Mouse (Mus musculus) inflammation-experienced regulatory T-cells, adult 16 weeks (primary cell): ENCODE data around the gene 4930455H04Rik. TPM values are rescaled to one million over a fixed set of nuclear protein-coding genes. Genes with fewer than 3 reads are reported as not detected.

Experiments used
- polyA plus RNA-seq: library from polyadenylated mRNA; unstranded; fragments of 100-300 nt; shearing (Covaris generic); gene quantifications from one replicate; pipeline ENCODE4 v1.2.1, GENCODE M21; 2017

Gene 4930455H04Rik
- not detected for polyA plus RNA-seq

DNA sequence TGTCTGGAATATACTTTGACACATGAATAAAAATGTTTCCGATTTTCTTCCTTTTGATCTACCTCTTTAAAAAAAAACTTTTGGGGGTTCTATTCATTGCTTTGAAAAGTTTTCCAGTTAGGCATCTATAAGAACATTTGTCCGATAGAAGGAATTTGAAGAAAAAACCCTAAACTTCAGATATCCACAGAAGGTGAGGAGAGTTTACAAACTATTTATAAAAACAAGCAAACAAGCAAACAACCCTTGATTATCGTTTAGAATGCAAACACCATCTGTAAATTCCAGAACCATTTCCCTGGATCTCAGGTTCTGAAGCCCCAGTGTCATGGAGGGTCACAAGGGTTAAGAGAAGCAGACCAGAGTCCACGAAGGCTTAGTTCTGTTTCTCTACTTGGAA is at the start of gene 4930455H04Rik:
TSS of gene 4930455H04Rik (plus strand) at position 301 of the 400 bp plus-strand sequence.

DNA sequence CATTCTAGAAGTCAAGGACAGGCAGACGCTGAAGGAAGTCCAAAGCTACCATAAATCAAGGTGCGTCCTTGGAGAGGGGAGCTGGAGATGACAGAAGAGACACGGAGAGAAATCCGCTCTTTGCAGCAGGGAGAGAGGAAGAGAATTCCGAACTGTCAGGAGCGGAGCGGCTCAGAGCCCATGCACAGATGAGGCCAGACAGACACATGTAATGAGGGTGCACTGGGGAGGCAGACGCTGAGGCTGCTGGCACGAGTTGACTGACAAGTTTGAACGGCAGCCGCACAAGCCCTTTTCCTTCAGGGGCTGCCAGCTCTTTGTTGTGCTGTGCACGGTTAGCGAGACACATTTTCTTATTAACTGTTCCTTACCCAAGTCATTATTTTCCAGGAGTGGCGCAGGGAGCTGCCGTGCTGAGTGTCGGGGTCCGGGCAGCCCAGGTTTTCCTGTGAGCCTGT is 502 bp downstream of the 4930455H04Rik start, which contains the start of gene Palmd:
TSS of gene Palmd (minus strand) at position 448 of the 458 bp plus-strand sequence.

Other genes with a start within 250 kb of the 4930455H04Rik start
- 6.3 TPM for gene Agl, start 160.1 kb upstream of the 4930455H04Rik start, polyA plus RNA-seq
- gene Frrs1, start 108.8 kb upstream of the 4930455H04Rik start, polyA plus RNA-seq: 25.3 TPM
- gene Palmd, start 720 bp downstream of the 4930455H04Rik start, polyA plus RNA-seq: not detected